Mouse (Mus musculus) induced T-regulatory cell, adult 2 months (primary cell): ENCODE measurements around the gene Gm49661.
A peak's percentile ranks its signal among the peaks of the same experiment; 100 is the strongest.

Source experiments
- DNase-seq: peaks from one replicate; pipeline ENCODE4 v3.0.0-alpha.2; 2012; ENCODE audit warnings: low read depth

The Gm49661 gene

GRCm38 (mm10) chr8:84967532-84968304, 1.5 kb downstream of the Gm49661 start:
- DNase-seq: no peak

- DNase-seq: no peak
Observed at GRCm38 (mm10) chr8:84966603-84967002, 2.6 kb downstream of the Gm49661 start.

DNA sequence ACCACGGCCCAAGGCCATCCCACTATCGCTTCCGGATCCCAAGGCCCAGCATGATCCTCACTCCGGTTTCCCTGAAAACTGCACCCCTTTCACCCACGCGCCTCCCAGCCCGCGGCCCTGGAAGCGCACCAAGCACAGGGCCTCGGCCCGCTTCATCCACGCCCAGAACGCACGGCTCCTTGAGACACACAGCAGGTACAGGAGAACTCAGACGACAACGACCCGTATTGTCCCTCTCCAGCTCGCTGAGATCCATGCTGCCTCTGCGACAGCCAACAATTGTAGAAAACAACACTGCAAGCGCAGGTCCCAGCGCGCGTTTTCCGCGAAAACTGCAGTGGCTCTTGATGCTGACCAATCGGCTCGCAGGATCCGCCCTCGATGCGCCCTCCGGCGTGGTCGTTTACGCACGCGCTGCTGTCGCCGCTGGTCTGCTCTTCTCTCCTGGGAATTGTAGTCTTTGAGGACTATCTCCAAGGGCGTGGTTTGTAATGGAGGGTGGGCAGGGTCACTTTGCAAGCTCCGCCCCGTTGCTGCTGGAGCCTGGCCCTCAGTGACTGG, 3.4 kb downstream of the Gm49661 start:
- DNase-seq: peak; percentile 95

- no peak for DNase-seq
Observed at GRCm38 (mm10) chr8:84963952-84964351, 5.3 kb downstream of the Gm49661 start.

GRCm38 (mm10) chr8:84959811-84960210, 9.4 kb downstream of the Gm49661 start:
- no peak for DNase-seq

DNA sequence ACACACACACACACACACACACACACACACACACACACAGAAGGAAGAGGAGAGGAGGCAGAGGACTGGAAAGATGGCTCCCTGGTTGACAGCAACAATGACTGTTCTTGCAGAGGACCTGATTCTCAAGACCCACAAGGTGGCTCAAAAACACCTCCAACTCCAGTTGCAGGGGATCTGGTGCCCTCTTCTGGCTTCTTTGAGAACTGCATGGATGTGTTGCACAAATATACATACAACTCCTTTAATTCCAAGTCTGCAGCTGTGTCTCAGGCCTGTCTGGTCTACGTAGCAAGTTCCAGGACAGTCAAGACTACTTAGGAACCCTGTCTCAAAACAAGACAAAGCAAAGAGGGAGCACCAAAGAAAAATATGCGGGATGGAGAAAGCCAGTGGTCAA, 12.5 kb downstream of the Gm49661 start:
- DNase-seq: peak; percentile 88

DNA sequence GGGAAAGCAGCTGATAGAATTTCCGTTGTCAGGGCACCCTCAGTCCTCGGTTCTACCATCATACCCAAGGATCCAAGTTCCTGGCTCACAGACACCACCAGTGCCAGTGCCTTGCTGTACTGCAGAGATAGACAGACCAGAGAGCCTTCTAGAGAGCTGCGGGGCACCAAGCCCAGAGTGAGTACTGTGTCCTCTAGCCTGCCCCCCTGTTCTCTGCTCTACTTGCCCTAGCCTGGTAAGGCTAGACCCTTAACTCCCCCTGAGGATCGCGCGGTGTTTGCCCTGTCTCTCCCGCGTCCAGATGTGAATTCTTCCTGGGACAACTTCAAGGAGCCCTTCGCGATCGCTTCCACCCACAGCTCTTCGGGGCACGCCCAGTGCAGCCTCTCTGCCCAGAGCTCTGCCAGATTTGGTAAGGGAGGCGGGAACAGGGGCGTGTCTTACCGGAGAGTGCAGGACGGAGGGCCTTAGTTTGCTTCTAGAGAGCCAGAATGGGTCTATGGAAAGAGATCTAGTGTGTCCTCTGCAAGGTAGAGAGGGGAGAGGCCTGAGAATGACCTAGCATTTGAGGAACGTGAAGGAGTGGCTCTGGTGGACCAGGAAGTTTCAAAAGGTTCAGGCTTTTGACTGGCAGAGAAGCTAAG, 16.5 kb downstream of the Gm49661 start:
- peak; percentile 64 for DNase-seq

DNA sequence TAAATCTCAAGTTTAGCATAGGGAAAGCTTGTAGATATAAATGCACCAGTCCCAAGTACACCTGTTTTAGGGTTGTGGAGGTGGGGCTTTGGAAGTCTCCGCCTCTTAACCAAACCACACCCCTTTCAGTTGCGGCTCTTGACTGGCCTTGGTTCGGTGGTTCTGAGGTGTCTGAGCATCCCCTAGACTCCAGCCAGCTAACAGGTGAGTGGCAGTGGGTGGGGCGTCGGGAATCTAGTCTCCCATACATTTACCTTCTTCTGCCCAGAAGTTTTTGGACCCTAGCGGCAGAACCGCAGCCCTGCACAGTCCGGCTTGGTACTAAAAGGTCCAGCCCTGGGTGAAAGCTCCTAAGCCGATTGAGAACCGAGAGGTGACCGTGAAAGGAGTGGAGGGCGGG, 19.5 kb downstream of the Gm49661 start:
- no peak for DNase-seq

GRCm38 (mm10) chr8:84947241-84947545, 22.0 kb downstream of the Gm49661 start:
- peak; percentile 74 for DNase-seq

DNA sequence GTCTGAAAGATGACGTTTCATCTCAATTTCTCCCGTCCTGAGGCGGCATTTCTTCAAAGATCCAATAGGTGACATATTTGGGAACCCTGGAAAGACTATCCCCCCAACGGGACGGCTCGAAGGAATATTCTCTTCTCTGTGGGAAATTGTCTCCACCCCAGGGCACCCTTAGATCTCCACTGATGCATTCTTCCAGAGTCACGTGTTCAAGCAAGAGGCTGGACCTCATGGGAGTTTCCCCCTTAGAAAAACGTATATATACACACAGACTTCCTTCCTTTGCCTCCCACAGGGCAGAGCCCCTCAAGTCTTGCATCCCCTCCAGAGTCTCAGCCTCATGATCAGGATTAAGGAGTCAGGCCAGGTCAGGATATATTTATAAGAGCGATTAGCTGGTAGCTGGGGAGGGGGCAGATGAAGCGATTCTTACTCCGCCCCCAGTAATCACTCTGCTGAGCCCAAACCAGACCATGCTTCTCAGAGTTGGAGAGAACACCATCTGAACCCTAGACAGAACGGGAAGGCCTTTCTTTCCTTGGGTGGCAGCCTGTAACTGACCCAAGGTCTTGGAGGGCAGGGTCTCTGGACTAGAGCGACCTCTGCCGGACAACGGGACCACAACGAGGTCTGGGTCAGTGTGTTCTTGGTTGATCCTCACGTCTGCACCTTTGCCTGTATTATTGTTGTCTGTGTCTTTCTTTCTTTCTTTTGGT, 22.5 kb downstream of the Gm49661 start, which contains the start of gene Rtbdn:
Rtbdn (plus strand) TSS at position 464 of the 713 bp plus-strand sequence.
- DNase-seq: no peak

- DNase-seq: no peak
Observed at GRCm38 (mm10) chr8:84945633-84946527, 23.4 kb downstream of the Gm49661 start.

DNA sequence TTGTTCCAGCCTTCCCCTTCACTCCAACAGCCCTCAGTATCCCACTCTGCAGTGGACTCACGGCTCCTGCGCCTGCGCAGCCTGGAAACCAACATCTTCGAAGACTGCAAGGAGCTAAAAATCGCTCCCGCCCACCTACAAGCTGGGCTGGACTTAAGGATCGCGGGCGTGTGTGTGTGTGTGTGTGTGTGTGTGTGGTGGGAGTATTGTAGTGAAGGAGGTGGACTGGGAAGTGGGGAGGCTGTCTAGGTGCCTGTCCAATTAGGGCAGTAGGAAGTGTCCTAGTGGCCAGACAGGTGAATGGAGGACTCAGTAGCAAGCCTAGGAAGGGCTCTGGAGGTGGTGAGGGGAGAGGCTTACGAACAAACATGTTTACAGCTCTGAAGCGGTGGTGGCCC, 24.0 kb downstream of the Gm49661 start:
- DNase-seq: no peak

GRCm38 (mm10) chr8:84944478-84945160, 24.6 kb downstream of the Gm49661 start:
- peak; percentile 71 for DNase-seq

GRCm38 (mm10) chr8:84943699-84944098, 25.5 kb downstream of the Gm49661 start:
- DNase-seq: no peak

- DNase-seq: no peak
Observed at GRCm38 (mm10) chr8:84937620-84938485, 31.4 kb downstream of the Gm49661 start.

DNA sequence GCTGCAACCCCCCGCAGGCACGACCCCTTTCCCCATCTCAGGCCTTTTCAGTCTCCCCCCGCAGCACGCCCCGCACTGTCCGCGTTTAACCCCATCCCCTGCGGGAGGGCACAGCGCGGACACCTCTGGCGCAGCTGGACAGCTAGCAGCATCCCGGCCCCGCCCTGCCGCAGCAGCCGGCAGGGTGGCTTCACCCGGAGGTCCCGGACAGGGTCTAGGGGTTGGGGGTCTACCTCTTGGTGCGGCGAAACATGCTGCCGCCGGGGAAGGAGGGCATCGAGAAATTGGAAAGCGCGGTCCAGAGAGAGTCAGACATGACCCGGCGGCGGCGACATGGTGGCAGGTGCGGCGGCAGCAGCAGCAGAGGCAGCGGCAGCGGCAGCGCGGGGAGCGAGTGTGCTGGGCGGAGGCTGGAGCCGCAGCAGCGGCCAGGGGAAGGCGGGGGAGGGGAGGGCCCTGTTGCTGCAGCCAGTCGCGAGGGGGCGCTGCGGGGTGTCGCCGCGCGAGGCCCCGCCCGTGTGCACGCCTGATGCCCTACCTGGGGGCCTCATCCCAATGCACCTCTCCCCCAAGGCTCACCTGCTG, 32.2 kb downstream of the Gm49661 start, which contains the start of gene Mast1:
Mast1 (minus strand) TSS at position 398 of the 585 bp plus-strand sequence.
- DNase-seq: peak; percentile 77

DNA sequence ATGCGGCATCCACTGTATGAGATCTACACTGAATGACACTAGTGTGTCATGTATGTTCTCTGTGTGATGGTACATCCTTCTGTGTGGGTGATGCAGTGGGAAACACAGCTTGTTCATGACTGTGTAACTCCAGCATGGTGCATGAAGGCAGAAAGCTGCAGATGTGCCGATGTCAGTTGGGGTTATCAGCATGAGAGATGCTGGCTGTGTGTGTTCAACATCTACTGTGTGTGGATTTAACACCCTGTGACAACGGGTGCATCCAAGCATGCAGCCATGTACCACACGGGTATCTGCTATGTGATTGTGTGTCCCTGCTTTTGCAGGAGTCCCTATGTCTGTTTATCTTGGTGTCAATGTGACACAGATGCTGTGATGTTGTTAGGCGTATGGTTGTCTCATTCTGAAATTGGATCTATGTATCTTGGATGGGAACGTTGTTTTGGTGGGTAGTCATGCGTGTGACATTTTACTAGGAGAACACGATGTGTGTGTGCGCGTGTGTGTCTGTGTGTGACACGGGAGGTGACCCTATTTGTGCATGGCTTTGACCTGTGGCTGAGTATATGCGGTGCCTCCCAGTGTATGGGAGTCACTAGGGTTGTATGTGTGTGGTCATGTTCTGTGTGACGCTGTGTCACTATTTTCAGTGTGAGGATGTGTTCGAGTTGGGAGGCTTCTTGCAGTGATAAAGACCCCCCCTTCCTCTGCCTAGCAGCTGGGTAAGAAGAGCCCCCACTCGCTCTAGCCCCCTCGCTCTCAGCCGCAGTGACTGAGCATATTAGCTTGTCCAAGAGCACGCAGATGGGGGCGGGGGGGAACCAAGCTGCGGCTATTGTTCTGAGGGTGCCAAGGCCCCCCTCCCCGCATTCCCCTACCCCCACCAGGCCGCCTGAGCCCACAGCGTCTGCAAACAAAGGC, 32.9 kb downstream of the Gm49661 start:
- no peak for DNase-seq

DNA sequence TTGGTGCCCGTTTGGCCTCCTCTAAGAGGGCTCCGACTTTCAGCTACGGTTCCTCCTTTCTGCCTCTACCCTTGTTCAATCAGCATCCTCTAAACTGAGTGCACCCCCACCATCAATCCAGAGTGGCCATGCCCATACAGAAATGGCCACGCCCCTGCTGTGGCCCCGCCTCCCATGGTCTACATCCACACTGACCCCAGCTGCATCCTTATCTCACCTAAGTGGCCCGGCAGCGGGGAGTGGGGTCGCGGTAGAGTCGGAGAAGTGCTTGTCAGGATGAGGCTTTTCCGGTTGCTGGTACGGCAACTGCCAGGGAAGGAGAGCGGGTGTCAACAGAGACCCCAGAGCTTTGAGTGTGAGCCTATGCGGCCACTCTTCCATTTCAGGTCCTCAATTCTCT, 33.7 kb downstream of the Gm49661 start:
- no peak for DNase-seq

DNA sequence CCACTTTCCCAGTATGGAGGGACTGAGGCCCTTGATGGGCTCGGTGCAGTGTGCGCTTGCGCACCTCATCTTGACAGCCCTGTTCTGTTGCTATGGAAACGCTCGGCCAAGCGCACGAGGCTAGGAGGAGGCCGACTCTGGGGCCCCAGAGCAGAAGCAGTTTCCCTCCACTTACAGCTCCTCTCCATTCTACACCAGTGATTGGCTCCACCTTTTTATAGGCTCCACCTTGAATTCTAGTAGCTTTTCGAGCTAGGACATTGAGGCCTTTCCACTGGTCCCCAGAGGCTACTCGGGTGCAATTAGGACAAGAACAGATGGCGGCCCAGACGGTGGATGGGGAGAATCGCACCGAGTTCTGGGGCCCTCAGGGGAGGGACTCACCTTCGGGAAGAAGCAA, 34.4 kb downstream of the Gm49661 start:
- DNase-seq: peak; percentile 48
